Mouse (Mus musculus): Measurements from ENCODE around the gene Cep112. TPM values are rescaled to one million over a fixed set of nuclear protein-coding genes. Genes with fewer than 3 reads are reported as not detected.

Gene Cep112
- polyA plus RNA-seq, 1 experiment from 2014 or later = 1.4 TPM

GRCm38 (mm10) chr11:108606836-108607235, 181.8 kb downstream of the Cep112 start:
- no peak overlapping the region for H3K27ac ChIP-seq
- H3K36me3 ChIP-seq = no peaks in the 10 kb centered on the region
- no peak overlapping the region for H3K4me2 ChIP-seq
- no peak for DNase-seq
- no peak overlapping the region for H3K4me3 ChIP-seq (replicated peaks)
- no peak for ATAC-seq (ENCODE audit: low read depth)
- H3K9me3 ChIP-seq (replicated peaks) = no peaks in the 10 kb centered on the region
- no peaks in the 10 kb centered on the region for H3K4me1 ChIP-seq (replicated peaks)
- no peaks in the 10 kb centered on the region for H3K27me3 ChIP-seq
- no peak overlapping the region for H3K9ac ChIP-seq

- 65% methylated on average over 7 of the region's 7 CpGs for WGBS (ENCODE audit: insufficient replicate concordance)
- no peak for DNase-seq
- no peak for ATAC-seq (ENCODE audit: low read depth)
- H3K27ac ChIP-seq = no peak overlapping the region
- no peaks in the 10 kb centered on the region for H3K9me3 ChIP-seq (replicated peaks)
- H3K36me3 ChIP-seq = no peaks in the 10 kb centered on the region
- H3K4me1 ChIP-seq (replicated peaks) = no peaks in the 10 kb centered on the region
- no peak overlapping the region for H3K4me3 ChIP-seq (replicated peaks)
- H3K9ac ChIP-seq = no peak overlapping the region
- H3K4me2 ChIP-seq = no peak overlapping the region
- no peaks in the 10 kb centered on the region for H3K27me3 ChIP-seq
Measured at GRCm38 (mm10) chr11:108620628-108621433, 195.8 kb downstream of the Cep112 start.

- Histone ChIP-seq H3K27me3 (no peaks in the 10 kb centered on the region), H3K27ac (no peak overlapping the region), H3K36me3 (no peaks in the 10 kb centered on the region), H3K4me1 (replicated peaks) (no peaks in the 10 kb centered on the region), H3K9me3 (replicated peaks) (no peaks in the 10 kb centered on the region), H3K9ac (no peak overlapping the region), H3K4me2 (no peak overlapping the region), H3K4me3 (replicated peaks) (no peak overlapping the region)
- WGBS (ENCODE audit: insufficient replicate concordance) = 68% methylated on average over 9 of the region's 9 CpGs
- ATAC-seq (ENCODE audit: low read depth) (no peak), DNase-seq (no peak)
Measured at GRCm38 (mm10) chr11:108621434-108621901, 196.5 kb downstream of the Cep112 start.

- no peak for ATAC-seq (ENCODE audit: low read depth)
- no peak for DNase-seq
- Histone ChIP-seq H3K4me1 (replicated peaks) (no peaks in the 10 kb centered on the region), H3K36me3 (no peaks in the 10 kb centered on the region), H3K9ac (no peak overlapping the region), H3K9me3 (replicated peaks) (no peaks in the 10 kb centered on the region), H3K27me3 (no peaks in the 10 kb centered on the region), H3K4me2 (no peak overlapping the region), H3K4me3 (replicated peaks) (no peak overlapping the region), H3K27ac (no peak overlapping the region)
- WGBS (ENCODE audit: insufficient replicate concordance) = 50% methylated on average over 5 of the region's 5 CpGs
Measured at GRCm38 (mm10) chr11:108625546-108626232, 200.7 kb downstream of the Cep112 start.

GRCm38 (mm10) chr11:108637780-108638179, 212.8 kb downstream of the Cep112 start:
- H3K4me1 ChIP-seq (replicated peaks) = no peaks in the 10 kb centered on the region
- H3K9me3 ChIP-seq (replicated peaks) = no peaks in the 10 kb centered on the region
- no peaks in the 10 kb centered on the region for H3K36me3 ChIP-seq
- WGBS (ENCODE audit: insufficient replicate concordance) = 57% methylated on average over 2 of the region's 2 CpGs
- no peak for ATAC-seq (ENCODE audit: low read depth)
- H3K27me3 ChIP-seq = no peaks in the 10 kb centered on the region
- no peak overlapping the region for H3K4me3 ChIP-seq (replicated peaks)
- H3K9ac ChIP-seq = no peak overlapping the region
- DNase-seq = no peak
- no peak overlapping the region for H3K4me2 ChIP-seq
- no peak overlapping the region for H3K27ac ChIP-seq

- DNase-seq = no peak
- no peak overlapping the region for H3K4me3 ChIP-seq (replicated peaks)
- no peaks in the 10 kb centered on the region for H3K36me3 ChIP-seq
- H3K9me3 ChIP-seq (replicated peaks) = no peaks in the 10 kb centered on the region
- no peak overlapping the region for H3K4me2 ChIP-seq
- H3K27ac ChIP-seq = no peak overlapping the region
- H3K9ac ChIP-seq = no peak overlapping the region
- ATAC-seq (ENCODE audit: low read depth) = no peak
- H3K27me3 ChIP-seq = no peaks in the 10 kb centered on the region
- WGBS (ENCODE audit: insufficient replicate concordance) = 56% methylated on average over 2 of the region's 2 CpGs
- no peaks in the 10 kb centered on the region for H3K4me1 ChIP-seq (replicated peaks)
Measured at GRCm38 (mm10) chr11:108655574-108655973, 230.6 kb downstream of the Cep112 start.

- H3K36me3 ChIP-seq = no peaks in the 10 kb centered on the region
- WGBS (ENCODE audit: insufficient replicate concordance) = 71% methylated on average over 3 of the region's 3 CpGs
- H3K4me2 ChIP-seq = no peak overlapping the region
- H3K27ac ChIP-seq = no peak overlapping the region
- H3K4me1 ChIP-seq (replicated peaks) = no peaks in the 10 kb centered on the region
- H3K9me3 ChIP-seq (replicated peaks) = no peaks in the 10 kb centered on the region
- ATAC-seq (ENCODE audit: low read depth) (no peak), DNase-seq (no peak)
- H3K27me3 ChIP-seq = no peaks in the 10 kb centered on the region
- H3K4me3 ChIP-seq (replicated peaks) = no peak overlapping the region
- H3K9ac ChIP-seq = no peak overlapping the region
Measured at GRCm38 (mm10) chr11:108682014-108682413, 257.0 kb downstream of the Cep112 start.

GRCm38 (mm10) chr11:108696563-108696962, 271.6 kb downstream of the Cep112 start:
- Histone ChIP-seq H3K4me2 (no peak overlapping the region), H3K27me3 (no peaks in the 10 kb centered on the region), H3K4me3 (replicated peaks) (no peak overlapping the region), H3K4me1 (replicated peaks) (no peaks in the 10 kb centered on the region), H3K9me3 (replicated peaks) (no peaks in the 10 kb centered on the region), H3K36me3 (no peaks in the 10 kb centered on the region), H3K27ac (no peak overlapping the region), H3K9ac (no peak overlapping the region)
- no peak for ATAC-seq (ENCODE audit: low read depth)
- no peak for DNase-seq
- WGBS (ENCODE audit: insufficient replicate concordance) = 12% methylated on average over 4 of the region's 4 CpGs

GRCm38 (mm10) chr11:108752301-108752700, 327.3 kb downstream of the Cep112 start:
- no peak for ATAC-seq (ENCODE audit: low read depth)
- Histone ChIP-seq H3K27me3 (no peaks in the 10 kb centered on the region), H3K9ac (no peak overlapping the region), H3K4me3 (replicated peaks) (no peak overlapping the region), H3K4me1 (replicated peaks) (0 out of 2 replicates have a peak, but pooled peaks cover 2% of the 10 kb centered on the region), H3K27ac (no peak overlapping the region), H3K36me3 (no peaks in the 10 kb centered on the region), H3K4me2 (no peak overlapping the region), H3K9me3 (replicated peaks) (no peaks in the 10 kb centered on the region)
- WGBS (ENCODE audit: insufficient replicate concordance) = 28% methylated on average over 7 of the region's 7 CpGs
- no peak for DNase-seq

GRCm38 (mm10) chr11:108752765-108753164, 327.8 kb downstream of the Cep112 start:
- Histone ChIP-seq H3K4me3 (replicated peaks) (no peak overlapping the region), H3K27me3 (no peaks in the 10 kb centered on the region), H3K9me3 (replicated peaks) (no peaks in the 10 kb centered on the region), H3K4me1 (replicated peaks) (0 out of 2 replicates have a peak, but pooled peaks cover 2% of the 10 kb centered on the region), H3K4me2 (no peak overlapping the region), H3K27ac (no peak overlapping the region), H3K9ac (no peak overlapping the region), H3K36me3 (no peaks in the 10 kb centered on the region)
- no peak for DNase-seq
- ATAC-seq (ENCODE audit: low read depth) = no peak
- 73% methylated on average over 2 of the region's 2 CpGs for WGBS (ENCODE audit: insufficient replicate concordance)

GRCm38 (mm10) chr11:108753361-108754240, 328.6 kb downstream of the Cep112 start:
- Histone ChIP-seq H3K9ac (no peak overlapping the region), H3K4me1 (replicated peaks) (0 out of 2 replicates have a peak, but pooled peaks cover 2% of the 10 kb centered on the region), H3K4me3 (replicated peaks) (no peak overlapping the region), H3K9me3 (replicated peaks) (no peaks in the 10 kb centered on the region), H3K36me3 (no peaks in the 10 kb centered on the region), H3K27ac (no peak overlapping the region), H3K27me3 (no peaks in the 10 kb centered on the region), H3K4me2 (no peak overlapping the region)
- 67% methylated on average over 7 of the region's 7 CpGs for WGBS (ENCODE audit: insufficient replicate concordance)
- ATAC-seq (ENCODE audit: low read depth) (no peak), DNase-seq (no peak)
